Mouse (Mus musculus): ENCODE data around the gene Tysnd1. TPM values are rescaled to one million over a fixed set of nuclear protein-coding genes. Genes with fewer than 3 reads are reported as not detected.

Gene Tysnd1
- polyA plus RNA-seq, 1 experiment from 2014 or later = 43.7 TPM

DNA sequence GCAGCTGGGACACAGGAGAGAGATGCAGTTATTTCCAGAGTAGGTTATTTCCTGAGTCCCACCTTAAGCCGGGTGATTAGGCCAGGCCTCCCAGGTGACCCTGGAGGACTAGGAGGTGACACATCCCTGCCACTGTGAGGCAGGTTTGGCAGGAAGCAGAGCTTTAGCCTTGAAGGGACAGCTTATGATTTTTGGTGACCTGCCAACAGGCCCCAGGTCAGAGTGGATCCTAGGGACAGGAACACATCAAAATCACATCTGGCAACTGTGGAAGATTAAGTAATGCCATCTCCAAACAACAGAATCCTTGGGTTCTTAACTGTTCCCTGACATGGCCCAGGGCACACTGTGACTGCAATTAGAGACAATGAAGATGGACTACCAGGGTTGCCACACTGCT is 46.0 kb downstream of the Tysnd1 start:
- ATAC-seq (ENCODE audit: insufficient number of reproducible peaks, insufficient read depth, low FRiP score, low TSS enrichment, low read depth) = no peak
- H3K4me1 ChIP-seq (replicated peaks) = no peaks in the 10 kb centered on the region
- H3K4me2 ChIP-seq = no peak overlapping the region
- H3K36me3 ChIP-seq = peaks cover 97% of the 10 kb centered on the region
- peaks cover 4% of the 10 kb centered on the region for H3K9me3 ChIP-seq
- H3K4me3 ChIP-seq (replicated peaks) = no peak overlapping the region
- WGBS = 88% methylated on average over 1 of the region's 1 CpGs
- no peaks in the 10 kb centered on the region for H3K27me3 ChIP-seq
- no peak overlapping the region for H3K9ac ChIP-seq (replicated peaks)
- no peak overlapping the region for H3K27ac ChIP-seq

DNA sequence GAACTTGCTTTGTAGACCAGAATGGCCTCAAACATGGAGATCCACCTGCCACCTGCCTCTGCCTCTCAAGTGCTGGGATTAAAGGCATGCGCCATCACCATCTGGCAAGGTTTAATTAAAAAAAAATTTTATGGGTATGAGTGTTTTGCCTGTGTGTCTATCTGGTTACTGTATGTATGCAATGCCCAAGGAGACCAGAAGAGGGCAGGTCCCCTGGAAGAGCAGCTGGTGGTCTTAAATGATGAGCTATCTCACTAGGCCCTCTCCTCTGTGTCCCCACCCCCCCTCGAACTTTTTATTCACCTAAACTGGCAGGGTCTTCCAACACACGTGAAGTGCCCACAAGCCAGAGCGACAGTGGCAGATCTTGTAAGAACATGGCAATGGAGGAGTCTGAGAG is 46.6 kb downstream of the Tysnd1 start:
- WGBS = 93% methylated on average over 4 of the region's 4 CpGs
- H3K4me2 ChIP-seq = no peak overlapping the region
- no peaks in the 10 kb centered on the region for H3K4me1 ChIP-seq (replicated peaks)
- ATAC-seq (ENCODE audit: insufficient number of reproducible peaks, insufficient read depth, low FRiP score, low TSS enrichment, low read depth) = no peak
- H3K9ac ChIP-seq (replicated peaks) = no peak overlapping the region
- H3K36me3 ChIP-seq = peaks cover 98% of the 10 kb centered on the region
- no peaks in the 10 kb centered on the region for H3K27me3 ChIP-seq
- H3K9me3 ChIP-seq = peaks cover 5% of the 10 kb centered on the region
- H3K4me3 ChIP-seq (replicated peaks) = no peak overlapping the region
- H3K27ac ChIP-seq = no peak overlapping the region

DNA sequence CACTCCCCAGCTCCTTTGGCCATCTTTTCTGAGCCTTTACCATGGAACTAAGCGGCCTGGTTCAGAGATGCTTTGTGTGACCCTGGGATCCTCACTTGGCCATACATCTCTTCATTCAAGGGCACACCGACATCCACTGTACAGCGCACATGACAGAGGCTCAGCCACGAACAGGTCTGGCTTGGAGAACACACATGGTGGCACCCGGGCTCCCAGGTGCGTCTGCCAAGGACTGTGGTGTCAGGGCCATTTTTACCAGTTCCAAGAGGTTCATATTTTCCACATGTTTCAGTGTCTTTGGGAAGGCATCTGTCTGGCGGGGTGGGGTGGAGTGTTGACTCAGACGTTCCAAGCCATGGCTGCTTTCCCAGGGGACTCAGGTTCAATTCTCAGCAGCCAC is 47.0 kb downstream of the Tysnd1 start:
- Histone ChIP-seq H3K9ac (replicated peaks) (no peak overlapping the region), H3K36me3 (peaks cover 100% of the 10 kb centered on the region), H3K27ac (no peak overlapping the region), H3K4me2 (no peak overlapping the region), H3K4me1 (replicated peaks) (no peaks in the 10 kb centered on the region), H3K4me3 (replicated peaks) (no peak overlapping the region), H3K27me3 (no peaks in the 10 kb centered on the region), H3K9me3 (peaks cover 5% of the 10 kb centered on the region)
- WGBS = 97% methylated on average over 8 of the region's 8 CpGs
- no peak for ATAC-seq (ENCODE audit: insufficient number of reproducible peaks, insufficient read depth, low FRiP score, low TSS enrichment, low read depth)

DNA sequence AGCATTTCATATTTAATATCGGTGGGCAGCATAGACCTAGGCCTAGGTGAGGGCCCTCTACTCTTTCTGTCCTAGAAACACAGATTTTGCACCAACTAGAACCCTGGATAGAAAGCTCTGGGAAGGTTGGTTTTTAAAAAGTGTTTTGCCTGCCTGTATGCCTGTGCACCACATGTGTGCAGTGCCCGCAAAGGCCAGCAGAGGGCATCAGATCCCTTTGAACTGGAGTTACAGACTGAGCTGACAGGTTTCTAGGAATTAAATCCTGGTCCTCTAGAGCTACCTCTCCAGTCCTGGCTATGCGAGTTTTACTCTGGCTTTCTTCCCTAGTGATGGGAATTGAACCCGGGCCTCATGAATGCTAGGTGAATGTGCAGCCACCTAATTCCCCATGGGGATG is 49.8 kb downstream of the Tysnd1 start:
- Histone ChIP-seq H3K9ac (replicated peaks) (no peak overlapping the region), H3K36me3 (peaks cover 98% of the 10 kb centered on the region), H3K4me1 (replicated peaks) (no peaks in the 10 kb centered on the region), H3K9me3 (peaks cover 5% of the 10 kb centered on the region), H3K4me2 (no peak overlapping the region), H3K27me3 (no peaks in the 10 kb centered on the region), H3K4me3 (replicated peaks) (no peak overlapping the region), H3K27ac (no peak overlapping the region)
- ATAC-seq (ENCODE audit: insufficient number of reproducible peaks, insufficient read depth, low FRiP score, low TSS enrichment, low read depth) = no peak
- WGBS = 88% methylated on average over 4 of the region's 4 CpGs

DNA sequence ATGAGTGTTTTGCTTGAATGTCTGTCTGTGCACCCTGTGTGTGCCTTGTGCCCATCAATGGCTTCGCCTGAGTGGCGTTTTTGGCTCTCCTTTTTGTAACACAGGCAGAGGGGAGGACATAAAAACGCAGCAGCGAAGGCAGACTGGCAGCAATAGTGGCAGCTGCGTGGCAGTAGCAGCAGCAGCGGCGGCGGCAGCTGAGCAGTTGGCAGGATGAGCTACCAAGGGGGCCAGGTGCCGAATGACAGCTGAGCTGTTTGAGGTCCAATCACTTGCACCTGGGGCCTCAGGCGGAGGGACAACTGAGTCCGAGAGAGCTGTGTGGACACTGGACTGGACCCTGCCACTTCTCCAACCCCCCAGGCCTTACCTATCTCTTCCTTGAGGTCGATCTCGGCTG is 52.0 kb downstream of the Tysnd1 start:
- no peak overlapping the region for H3K9ac ChIP-seq (replicated peaks)
- no peak overlapping the region for H3K4me2 ChIP-seq
- H3K27ac ChIP-seq = no peak overlapping the region
- peaks cover 97% of the 10 kb centered on the region for H3K36me3 ChIP-seq
- no peaks in the 10 kb centered on the region for H3K4me1 ChIP-seq (replicated peaks)
- H3K9me3 ChIP-seq = peaks cover 5% of the 10 kb centered on the region
- no peak overlapping the region for H3K4me3 ChIP-seq (replicated peaks)
- WGBS = 92% methylated on average over 13 of the region's 13 CpGs
- no peaks in the 10 kb centered on the region for H3K27me3 ChIP-seq
- no peak for ATAC-seq (ENCODE audit: insufficient number of reproducible peaks, insufficient read depth, low FRiP score, low TSS enrichment, low read depth)

GRCm38 (mm10) chr10:61750014-61750413 is 54.7 kb downstream of the Tysnd1 start:
- H3K9me3 ChIP-seq = peaks cover 5% of the 10 kb centered on the region
- no peak overlapping the region for H3K4me2 ChIP-seq
- WGBS = 90% methylated on average over 9 of the region's 9 CpGs
- peaks cover 96% of the 10 kb centered on the region for H3K36me3 ChIP-seq
- H3K9ac ChIP-seq (replicated peaks) = no peak overlapping the region
- no peak for ATAC-seq (ENCODE audit: insufficient number of reproducible peaks, insufficient read depth, low FRiP score, low TSS enrichment, low read depth)
- H3K4me1 ChIP-seq (replicated peaks) = no peaks in the 10 kb centered on the region
- no peak overlapping the region for H3K4me3 ChIP-seq (replicated peaks)
- no peaks in the 10 kb centered on the region for H3K27me3 ChIP-seq
- H3K27ac ChIP-seq = no peak overlapping the region

- H3K36me3 ChIP-seq = peaks cover 94% of the 10 kb centered on the region
- ATAC-seq (ENCODE audit: insufficient number of reproducible peaks, insufficient read depth, low FRiP score, low TSS enrichment, low read depth) = no peak
- H3K27ac ChIP-seq = no peak overlapping the region
- no peaks in the 10 kb centered on the region for H3K9me3 ChIP-seq
- no peak overlapping the region for H3K9ac ChIP-seq (replicated peaks)
- no peaks in the 10 kb centered on the region for H3K4me1 ChIP-seq (replicated peaks)
- H3K4me3 ChIP-seq (replicated peaks) = no peak overlapping the region
- H3K27me3 ChIP-seq = no peaks in the 10 kb centered on the region
- H3K4me2 ChIP-seq = no peak overlapping the region
- 91% methylated on average over 20 of the region's 20 CpGs for WGBS
Observed at GRCm38 (mm10) chr10:61751534-61752219, 56.4 kb downstream of the Tysnd1 start.

Other genes with a start within 250 kb of the Tysnd1 start
- 60.2 and 72.2 TPM in 2 replicates for gene Eif4ebp2, start 242.9 kb upstream of the Tysnd1 start, polyA plus RNA-seq (2016; fragmentation: Nextera tagmentation; extraction: Ambion mirVana)
- 11.3 and 11.6 TPM in 2 replicates for gene Lrrc20, start 219.7 kb upstream of the Tysnd1 start, polyA plus RNA-seq (2016; fragmentation: Nextera tagmentation; extraction: Ambion mirVana)
- 0.09 and 0.12 TPM in 2 replicates for gene Npffr1, start 100.0 kb upstream of the Tysnd1 start, polyA plus RNA-seq (2016; fragmentation: Nextera tagmentation; extraction: Ambion mirVana)
- gene Ppa1, start 47.0 kb upstream of the Tysnd1 start, polyA plus RNA-seq (2016; fragmentation: Nextera tagmentation; extraction: Ambion mirVana) = 234 and 242 TPM in 2 replicates
- gene Sar1a, start 15.2 kb upstream of the Tysnd1 start, polyA plus RNA-seq (2016; fragmentation: Nextera tagmentation; extraction: Ambion mirVana) = 239 TPM in 2 replicates
- gene Aifm2, start 19.7 kb downstream of the Tysnd1 start, polyA plus RNA-seq (2016; fragmentation: Nextera tagmentation; extraction: Ambion mirVana) = 10.8 and 12.2 TPM in 2 replicates
- 320 and 331 TPM in 2 replicates for gene H2afy2, start 88.6 kb downstream of the Tysnd1 start, polyA plus RNA-seq (2016; fragmentation: Nextera tagmentation; extraction: Ambion mirVana)